Mouse (Mus musculus) ovary, postnatal 10 days (tissue): ENCODE data around the gene Glrb.

Experiments
- DNase-seq: peaks from one replicate; pipeline ENCODE4 v3.0.0; 2022; ENCODE audit warnings: low spot score

The Glrb gene

DNA sequence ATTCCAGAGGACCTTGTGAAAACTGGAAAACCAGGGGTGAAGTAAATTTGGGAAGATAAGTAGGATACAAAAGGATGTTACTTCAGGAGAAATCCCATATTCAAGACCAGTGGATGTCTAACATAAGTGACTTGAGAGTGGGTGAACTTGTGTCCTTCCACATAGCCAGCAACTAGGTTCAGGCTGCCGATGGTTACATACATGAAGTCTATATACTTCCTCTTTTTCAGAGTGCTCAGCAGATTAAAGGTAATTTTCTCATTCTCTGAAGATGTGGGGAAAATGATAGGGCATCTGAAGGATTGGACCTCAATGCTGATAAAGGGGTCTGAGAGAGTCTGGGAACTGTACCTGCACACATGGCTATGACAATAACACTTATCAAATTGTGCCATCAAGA, 89.5 kb downstream of the Glrb start:
- DNase-seq = no peak

DNA sequence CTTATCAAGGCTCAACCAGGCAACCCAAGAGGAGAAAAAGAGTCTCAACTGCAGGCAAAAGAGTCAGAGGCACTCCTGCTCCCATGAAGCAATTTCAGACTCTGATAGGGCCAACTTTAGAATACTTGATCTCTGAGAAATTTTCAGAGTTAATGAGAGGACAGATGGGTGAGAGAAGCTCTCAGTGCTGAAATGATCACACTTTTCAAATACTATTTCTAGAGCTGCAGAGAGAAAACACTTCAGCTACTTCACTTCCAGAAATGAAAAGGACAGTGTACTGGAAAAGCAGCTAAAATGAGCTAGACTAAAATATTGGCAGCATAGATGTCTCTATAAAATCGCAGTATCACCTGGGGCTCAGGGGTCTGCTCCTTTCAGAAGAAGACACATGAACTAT, 94.8 kb downstream of the Glrb start:
- DNase-seq = no peak

DNA sequence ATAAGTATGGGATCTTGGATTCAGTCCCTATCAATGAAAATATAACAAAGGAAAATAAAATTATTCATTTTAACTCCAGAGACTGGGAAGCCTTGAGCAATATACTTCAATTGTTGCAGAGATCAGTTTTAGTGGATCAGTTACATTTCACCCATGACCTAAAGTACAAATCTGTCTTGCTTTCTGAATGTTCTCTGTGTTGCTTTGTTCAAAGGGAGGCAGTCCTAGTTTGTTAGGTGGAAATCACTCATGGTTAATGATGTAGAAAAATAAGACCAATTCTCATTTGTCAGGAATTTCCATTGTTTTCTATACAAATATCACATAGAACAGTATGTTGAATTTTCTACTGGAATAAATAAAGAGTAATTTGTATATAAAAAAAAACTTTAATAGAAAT, 99.7 kb downstream of the Glrb start:
- no peak for DNase-seq

DNA sequence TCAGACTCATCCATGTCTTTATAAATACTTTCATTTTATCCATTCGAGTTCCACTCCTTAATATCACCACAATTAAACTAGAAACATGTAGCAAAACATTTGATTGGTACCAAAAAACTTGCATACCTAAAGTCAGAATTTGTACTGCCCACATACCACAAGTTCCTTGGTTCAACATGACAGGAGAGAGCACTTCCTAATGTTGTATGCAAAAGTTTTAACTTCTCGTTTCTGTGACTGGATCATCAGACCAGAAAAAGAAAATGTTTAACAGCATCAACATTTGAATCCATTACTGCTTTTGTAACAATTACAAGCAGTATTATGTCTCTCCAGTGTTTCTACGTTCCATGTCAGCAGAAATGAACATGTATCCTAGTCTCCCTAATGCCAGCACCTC, 101.2 kb downstream of the Glrb start:
- DNase-seq = no peak

DNA sequence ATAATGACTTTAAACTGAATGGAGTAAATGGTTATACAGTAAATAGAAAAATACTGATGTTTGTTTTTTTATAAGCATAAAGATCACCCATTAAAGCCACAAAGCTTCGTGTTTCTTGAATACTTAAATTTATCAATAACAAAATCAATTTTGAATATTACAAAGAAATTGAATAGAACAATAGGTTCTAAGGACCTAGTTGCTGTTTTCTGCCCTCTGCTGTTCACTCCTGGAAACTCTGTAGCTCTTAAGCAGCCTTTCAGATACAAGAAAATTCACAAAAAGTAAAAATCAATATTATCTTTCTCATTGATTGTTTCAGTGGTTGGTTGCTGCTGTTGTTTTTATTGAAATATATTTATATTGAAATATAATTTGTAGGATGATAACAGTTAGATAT, 108.1 kb downstream of the Glrb start:
- no peak for DNase-seq

DNA sequence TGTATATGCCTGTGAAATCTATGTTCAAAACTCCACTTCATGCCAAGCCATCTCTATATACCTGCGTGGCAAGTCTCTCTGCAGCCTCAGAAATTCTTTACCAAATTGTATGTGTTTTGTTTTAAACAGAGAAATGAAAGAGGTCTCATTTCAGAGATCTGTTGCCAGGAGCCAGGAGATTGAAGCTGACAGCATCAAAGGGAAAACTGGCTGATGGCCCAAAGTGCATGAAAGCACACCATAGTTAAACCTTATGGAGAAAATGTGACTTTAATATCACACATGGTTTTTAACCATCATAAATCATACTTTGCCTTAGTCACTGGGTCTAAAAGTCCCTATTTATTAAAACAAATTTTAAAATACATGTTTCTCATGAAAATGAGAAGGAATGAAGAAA, 109.6 kb downstream of the Glrb start:
- DNase-seq = no peak

DNA sequence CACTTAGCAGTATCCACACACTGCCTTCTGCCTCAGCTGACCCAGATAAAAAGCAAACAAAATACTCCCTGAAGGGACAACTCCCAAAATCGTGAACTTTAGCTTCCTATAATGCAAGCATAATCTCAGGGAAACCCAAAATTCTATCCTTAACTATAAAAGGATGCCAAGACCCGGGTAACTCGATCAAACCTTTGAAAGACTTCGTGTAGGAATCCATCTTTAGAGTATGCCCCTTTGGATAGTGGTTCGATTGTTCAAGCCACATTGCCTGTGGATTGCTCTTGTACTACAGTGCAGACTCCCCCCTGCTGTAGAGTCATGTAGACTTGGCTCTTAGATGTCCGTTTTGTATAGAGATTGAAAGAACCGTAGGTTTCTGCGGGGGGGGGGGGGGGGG, 110.2 kb downstream of the Glrb start:
- DNase-seq = no peak

DNA sequence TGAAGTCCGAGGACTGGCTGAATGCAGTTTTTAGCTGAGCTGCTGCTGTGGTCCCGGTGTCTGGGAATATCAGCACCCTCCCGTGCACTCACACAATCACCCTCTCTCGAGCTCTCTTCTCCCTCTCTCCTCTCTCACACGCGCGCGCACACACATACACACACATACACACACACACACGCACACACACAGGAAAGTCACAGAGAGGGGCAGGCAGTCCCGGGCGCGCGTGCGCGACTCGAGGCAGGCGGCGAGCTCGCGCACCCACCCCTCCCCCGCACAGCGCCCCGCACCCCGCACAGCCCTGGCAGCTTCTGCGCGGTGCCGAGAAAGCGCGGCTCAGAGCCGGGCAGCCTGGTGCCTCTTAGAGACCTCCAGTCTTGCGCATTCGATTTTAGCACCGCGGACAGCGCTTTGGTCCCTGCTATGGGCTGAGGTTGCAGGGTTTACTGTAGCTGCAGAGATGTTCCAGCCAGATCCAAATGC, 110.8 kb downstream of the Glrb start, which contains the start of gene Gria2:
TSS of gene Gria2 (minus strand) at position 240 of the 486 bp plus-strand sequence.
- DNase-seq = peak; percentile 35

DNA sequence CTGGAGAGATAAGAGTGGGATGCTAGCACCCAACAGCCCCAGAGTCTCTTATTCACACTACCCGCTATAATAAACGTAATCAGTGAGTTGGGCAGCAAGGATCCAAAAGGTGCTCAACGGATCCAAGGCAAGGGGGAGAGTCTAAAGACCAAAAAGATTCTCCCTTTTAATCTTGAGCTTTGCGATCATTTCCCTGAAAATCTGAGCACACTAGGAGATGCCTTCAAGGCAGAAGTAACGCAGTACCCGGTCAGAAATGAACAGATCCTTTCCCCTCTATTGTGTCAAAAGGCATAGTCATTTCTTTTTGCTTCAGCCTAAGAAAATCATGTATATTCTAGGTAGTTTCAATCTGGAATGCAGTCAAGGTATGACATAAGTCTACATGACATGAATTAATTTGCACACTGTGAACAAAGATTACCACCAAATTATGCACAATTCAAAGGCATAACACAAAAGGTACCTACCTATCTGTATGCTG, 111.6 kb downstream of the Glrb start:
- DNase-seq = no peak

DNA sequence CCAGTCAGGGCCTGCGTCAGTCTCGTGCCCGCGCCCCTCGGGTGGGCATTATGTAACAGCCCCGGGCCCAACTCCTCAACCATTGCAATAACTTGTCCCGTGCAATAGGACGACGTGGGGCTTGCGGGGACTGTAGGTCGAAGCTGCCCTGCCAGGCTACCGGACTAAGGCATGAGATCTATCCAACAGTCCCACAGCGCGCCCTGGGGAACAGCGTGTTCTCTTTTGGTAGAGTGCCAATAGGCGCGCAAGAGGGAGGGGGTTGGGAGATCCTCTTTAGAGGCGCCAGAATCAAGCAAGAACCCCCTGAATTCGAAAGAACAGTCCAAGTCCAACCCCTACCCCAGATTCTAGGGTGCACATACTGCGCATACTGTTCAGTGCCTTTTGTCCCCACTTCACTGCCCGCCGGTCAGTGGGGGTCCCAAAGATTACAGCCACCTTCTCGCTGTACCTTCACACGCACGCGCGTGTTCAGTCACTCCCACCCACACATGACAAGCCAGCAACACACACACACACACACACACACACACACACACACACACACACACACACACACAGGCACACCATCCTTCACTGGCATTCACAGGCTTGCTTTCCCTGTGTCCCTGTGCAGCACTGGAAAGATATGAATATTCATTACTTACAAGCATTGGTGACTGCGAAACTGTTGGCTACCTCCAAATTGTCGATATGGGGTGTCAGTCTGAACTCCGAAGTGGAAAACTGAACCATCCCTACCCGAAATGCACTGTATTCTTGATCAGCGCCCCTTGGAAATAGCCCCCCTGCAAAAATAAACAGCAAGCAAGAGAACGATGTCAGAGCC, 112.2 kb downstream of the Glrb start:
- DNase-seq = peak; percentile 1

DNA sequence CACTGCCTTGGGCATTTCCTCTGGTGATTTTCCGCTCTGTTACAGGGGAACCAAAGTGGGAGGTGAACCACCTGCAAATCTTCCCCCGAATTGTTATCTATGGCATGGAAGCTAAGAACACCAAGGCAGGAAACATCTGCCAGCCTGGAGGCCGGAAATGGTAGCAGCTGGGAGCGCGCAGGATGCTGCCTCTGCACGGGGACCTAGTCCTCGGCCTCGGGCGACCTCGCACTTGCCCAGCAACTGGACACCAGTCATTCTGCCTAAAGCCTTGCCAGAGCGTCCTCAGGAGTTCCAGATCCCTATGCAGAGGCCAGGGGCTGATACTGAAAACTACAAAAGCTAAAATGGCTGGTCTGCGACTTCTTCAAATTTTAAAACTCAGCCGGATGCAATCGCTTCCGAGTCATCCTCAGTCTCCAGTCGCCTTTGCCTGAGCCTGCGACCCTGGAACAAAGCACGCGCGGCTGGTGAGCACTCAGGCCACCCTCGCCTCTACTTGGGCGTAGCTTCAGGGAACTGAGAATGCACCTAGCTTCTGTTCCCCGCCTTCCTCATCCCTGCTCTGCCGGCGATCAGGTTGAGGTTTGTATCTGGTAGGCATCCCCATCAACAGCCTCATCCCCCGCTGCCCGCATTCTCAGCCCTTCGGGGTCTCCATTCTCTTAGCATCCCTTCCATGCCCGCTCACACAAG, 113.0 kb downstream of the Glrb start:
- no peak for DNase-seq

DNA sequence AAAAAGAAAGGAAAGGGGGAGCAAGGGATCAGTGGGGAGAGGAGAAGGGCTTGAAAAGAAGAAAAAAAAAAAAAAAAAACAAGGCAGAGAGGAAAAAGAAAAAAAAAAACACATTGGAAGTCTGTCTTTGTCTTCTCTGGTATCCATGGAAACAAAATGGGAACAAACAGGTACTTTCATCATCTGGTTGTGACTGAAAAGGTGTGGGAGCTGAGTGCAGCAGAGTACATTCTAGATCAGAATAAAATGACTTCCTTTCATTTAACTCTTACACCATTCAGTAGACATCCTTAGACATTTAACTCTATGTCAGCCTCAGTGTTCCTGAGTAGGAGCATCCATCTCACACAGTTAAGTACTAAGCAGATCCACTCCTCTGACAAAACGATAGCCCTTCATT, 115.5 kb downstream of the Glrb start:
- DNase-seq = no peak

DNA sequence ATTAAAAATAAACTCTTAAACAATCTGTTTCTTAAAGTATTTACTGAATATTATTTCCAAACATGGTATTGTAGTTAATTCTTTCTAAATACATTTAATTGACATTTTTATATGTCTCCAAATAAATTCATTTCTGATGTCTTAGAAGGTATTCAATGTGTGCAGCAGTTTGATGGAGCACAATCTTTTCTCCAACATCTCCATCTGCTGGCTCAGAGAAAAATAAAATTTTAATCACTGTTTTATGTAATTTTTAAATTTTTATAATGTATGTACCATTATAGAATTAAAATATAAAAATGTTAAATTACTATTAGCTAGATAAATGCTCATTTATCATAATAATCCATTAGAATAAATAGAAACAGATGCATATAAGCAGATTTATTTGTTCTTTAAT, 116.7 kb downstream of the Glrb start:
- DNase-seq = no peak

DNA sequence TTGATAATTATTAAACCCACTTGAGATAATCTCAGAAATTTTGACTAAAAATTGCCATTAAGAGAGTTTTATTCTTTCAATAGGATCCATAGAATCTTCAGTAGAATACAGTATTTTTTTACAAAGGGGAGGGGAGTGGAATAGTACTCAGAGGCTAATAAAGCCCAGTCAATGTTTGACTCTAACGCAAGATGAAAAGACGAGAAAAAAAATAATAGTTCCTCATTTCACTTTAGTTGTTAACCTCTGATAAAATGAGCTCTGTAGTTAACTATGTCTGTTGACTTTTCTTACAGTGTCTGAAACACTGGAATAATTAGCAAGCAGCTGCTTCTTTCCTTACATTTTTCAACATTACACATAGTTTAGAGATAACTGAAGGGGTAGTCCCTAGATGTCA, 118.2 kb downstream of the Glrb start:
- DNase-seq = no peak
